Mouse (Mus musculus) thymus, adult 2 months (tissue): Measurements from ENCODE around the gene Lin54.

Experiments
- CTCF ChIP-seq: fragments of 200-500 bp; IDR thresholded peaks from 2 replicates; pipeline ENCODE4 v1.5.1; 2012; ENCODE audit warnings: mild to moderate bottlenecking, control low read depth, low read length, moderate library complexity, borderline replicate concordance; ENCODE audit not compliant: control insufficient read depth, poor library complexity, insufficient read depth; ENCODE audit errors: extremely low read depth
- POLR2A ChIP-seq: fragments of 200-500 bp; IDR thresholded peaks from 2 replicates; pipeline ENCODE4 v1.6.1; 2012; ENCODE audit warnings: mild to moderate bottlenecking, low read length, control low read depth, moderate library complexity; ENCODE audit not compliant: control insufficient read depth, poor library complexity, insufficient read depth; ENCODE audit errors: extremely low read depth

DNA sequence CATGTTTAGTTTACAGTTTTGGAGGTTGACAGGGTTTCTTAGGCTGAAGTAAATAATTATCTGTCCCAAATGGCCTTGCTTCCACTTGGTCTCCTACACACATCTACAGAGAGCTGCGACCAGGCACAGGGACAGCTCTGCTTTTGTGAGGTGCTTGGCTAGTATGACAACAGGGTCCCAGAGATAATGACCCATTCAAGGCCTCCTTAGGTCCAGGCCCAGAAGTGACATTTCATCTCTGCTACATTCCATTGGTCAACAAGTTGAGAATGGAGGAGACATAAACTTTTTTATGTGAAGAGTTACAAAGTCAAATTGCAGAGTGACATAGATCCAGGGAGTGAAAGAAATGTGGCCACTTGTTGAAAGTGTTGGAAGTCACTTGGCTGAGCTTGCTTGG lies 22.9 kb upstream of the Lin54 start:
- no peak for TF ChIP-seq POLR2A
- no peak for TF ChIP-seq CTCF
